ENCODE assay signal across 10 mouse cellular contexts in the genomic region with DNA sequence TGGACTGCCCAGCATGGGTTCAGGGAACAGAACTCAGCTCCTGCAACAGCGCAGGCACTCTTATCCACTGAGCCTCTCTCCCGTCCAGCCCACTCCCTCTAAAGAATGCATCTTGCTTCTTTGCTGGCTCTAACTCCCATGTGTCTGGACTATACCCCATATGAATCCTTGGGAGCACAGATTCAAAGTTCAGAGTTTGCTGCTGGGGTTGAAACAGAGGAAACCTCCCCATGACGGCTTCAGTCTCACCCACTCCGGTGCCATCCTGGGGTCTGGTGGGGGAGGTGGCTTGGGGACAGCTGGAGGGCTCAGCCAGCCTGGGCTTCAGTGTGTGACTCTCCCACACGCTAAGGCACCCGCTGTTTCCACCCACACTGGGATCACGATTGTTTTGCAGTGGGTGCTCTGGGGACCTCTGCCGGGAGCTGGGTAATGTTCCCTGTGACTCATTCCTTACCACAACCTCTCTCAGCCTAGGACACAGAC. TPM values are rescaled to one million over a fixed set of nuclear protein-coding genes. Genes with fewer than 3 reads are reported as not detected.
DNase-seq lines count a peak whose midpoint lies in the region; ATAC-seq and TF ChIP-seq lines count a peak whose summit lies in the region.
"Had no signal": no experiment of that assay in that cellular context is flagged by ENCODE, and none has a peak within 500 bp of the region (broad histone marks: within the 10 kb centered on the region; RNA-seq: fewer than 3 reads in every experiment).

No protein-coding gene starts in this region.

- POLR2A ChIA-PET in Patski (lab: Charles Lee) = no interaction called here

- ATAC-seq in forebrain, embryonic 11.5 days (replicated peaks; ENCODE audit: low FRiP score) = no peak
- peak; percentile 94 for ATAC-seq in Patski
- no peak for ATAC-seq in megakaryocyte, adult 5-6 weeks (ENCODE audit: poor library complexity, severe bottlenecking)

- peaks cover 17% of the 10 kb centered on the region for H3K4me1 ChIP-seq in forebrain, embryonic 10.5 days
- no peaks in the 10 kb centered on the region for H3K4me1 ChIP-seq in forebrain, embryonic 11.5 days (replicated peaks; ENCODE audit: control insufficient read depth, insufficient read depth, low read length)
- H3K4me1 ChIP-seq in kidney, adult 2 months (ENCODE audit: control insufficient read depth, insufficient read depth, low read length) = no peaks in the 10 kb centered on the region
- H3K4me1 ChIP-seq: heart, embryonic 13.5 days had no signal

- TF ChIP-seq CTCF in Patski (IDR thresholded peaks at IDR 0.05) = peak; percentile 19
- 0 out of 2 replicates have a peak, but pooled peaks have one; percentile 7 for TF ChIP-seq CTCF in kidney, adult 2 months (conservative IDR thresholded peaks at IDR 0.05; ENCODE audit: insufficient read depth, insufficient read length, low read depth, low read length)

- H3K36me3 ChIP-seq in forebrain, embryonic 10.5 days (replicated peaks) = no peaks in the 10 kb centered on the region
- no peaks in the 10 kb centered on the region for H3K36me3 ChIP-seq in forebrain, embryonic 11.5 days (ENCODE audit: control insufficient read depth, insufficient read depth, low read length)
- H3K36me3 ChIP-seq in kidney, adult 2 months (ENCODE audit: control insufficient read depth, insufficient read depth, low read length) = no peaks in the 10 kb centered on the region
- H3K36me3 ChIP-seq: heart, embryonic 13.5 days had no signal

- no peak overlapping the region for H3K4me2 ChIP-seq in forebrain, embryonic 11.5 days (ENCODE audit: low read depth, low read length, severe bottlenecking)
- H3K4me2 ChIP-seq: heart, embryonic 13.5 days had no signal

- CTCF ChIA-PET in Patski (lab: Charles Lee) = interaction anchor here (1.1 to 2.3 kb wide), 2 partner anchors 9 to 11 kb away, joined by 3 to 11 read pairs; no protein-coding TSS in a partner anchor

- no peak for DNase-seq in forebrain, embryonic 10.5 days (ENCODE audit: extremely low spot score, low spot score)
- DNase-seq in forebrain, embryonic 11.5 days (ENCODE audit: low spot score) = no peak
- DNase-seq in Patski (ENCODE audit: low read depth, low spot score) = no peak
- peak; percentile 54 for DNase-seq in kidney, adult 2 months
- peak; percentile 55 to 85 for DNase-seq in left cerebral cortex, postnatal 14 days (ENCODE audit: low spot score in 2 of 2)
- DNase-seq in heart, postnatal 4 days = no peak
- no peak for DNase-seq in MN1 (ENCODE audit: low spot score)

- 52% methylated on average over 8 of the region's 8 CpGs for WGBS in forebrain, embryonic 10.5 days
- WGBS in forebrain, embryonic 11.5 days = 53% methylated on average over 8 of the region's 8 CpGs
- 44% methylated on average over 8 of the region's 8 CpGs for WGBS in kidney, adult 2 months

- intact Hi-C loops in left cerebral cortex, postnatal 14 days (cut with DNase I) = no loop called here

- H3K9ac ChIP-seq in forebrain, embryonic 11.5 days (ENCODE audit: low read length) = no peak overlapping the region
- H3K9ac ChIP-seq: heart, embryonic 13.5 days; liver, embryonic 14.5 days had no signal

- peak overlapping the region; percentile 72 for H3K27ac ChIP-seq in forebrain, embryonic 10.5 days
- no peak overlapping the region for H3K27ac ChIP-seq in forebrain, embryonic 11.5 days (ENCODE audit: low read depth, low read length)
- no peak overlapping the region for H3K27ac ChIP-seq in kidney, adult 2 months (ENCODE audit: insufficient read depth, low read depth, low read length)
- H3K27ac ChIP-seq: heart, embryonic 13.5 days; liver, embryonic 14.5 days had no signal

- no peak overlapping the region for H3K4me3 ChIP-seq in forebrain, embryonic 10.5 days
- H3K4me3 ChIP-seq in forebrain, embryonic 11.5 days (ENCODE audit: low read depth, low read length) = no peak overlapping the region
- H3K4me3 ChIP-seq in kidney, adult 2 months (ENCODE audit: insufficient read depth, low read depth, low read length) = no peak overlapping the region
- H3K4me3 ChIP-seq: heart, embryonic 13.5 days had no signal

- H3K27me3 ChIP-seq in forebrain, embryonic 10.5 days (ENCODE audit: poor library complexity, severe bottlenecking) = no peaks in the 10 kb centered on the region
- H3K27me3 ChIP-seq in forebrain, embryonic 11.5 days (ENCODE audit: control insufficient read depth, insufficient read depth, low read length) = no peaks in the 10 kb centered on the region
- H3K27me3 ChIP-seq in Patski = no peaks in the 10 kb centered on the region
- no peaks in the 10 kb centered on the region for H3K27me3 ChIP-seq in kidney, adult 2 months (replicated peaks; ENCODE audit: control insufficient read depth, insufficient read depth, low read length)
- H3K27me3 ChIP-seq: heart, embryonic 13.5 days had no signal

- TF ChIP-seq POLR2A in kidney, adult 2 months (IDR thresholded peaks at IDR 0.05; ENCODE audit: low read depth, low read length) = no peak

- no peaks in the 10 kb centered on the region for H3K9me3 ChIP-seq in forebrain, embryonic 10.5 days
- H3K9me3 ChIP-seq in forebrain, embryonic 11.5 days (ENCODE audit: control insufficient read depth, low read length) = no peaks in the 10 kb centered on the region
- H3K9me3 ChIP-seq: heart, embryonic 13.5 days had no signal

- in situ Hi-C loops in Patski (cut with MboI; ENCODE audit: low pct_unique_long_range_greater_than_20kb) = no loop called here

RNA-seq across cellular contexts. Expression of gene Chgb, which starts 39.2 kb away (rescaled TPM):
- 0.91 and 1.9 TPM in 2 replicates for polyA plus RNA-seq in forebrain, embryonic 10.5 days (2016; fragmentation: Nextera tagmentation; extraction: Ambion mirVana)
- polyA plus RNA-seq in forebrain, embryonic 11.5 days (2014; fragmentation: Nextera tagmentation; extraction: Ambion mirVana) = 5.9 TPM in 2 replicates
- polyA plus RNA-seq in Patski (2021) = 0.22 TPM
- polyA plus RNA-seq in kidney, adult 2 months (2012; rRNA removed) = 0.04 and 0.19 TPM in 2 replicates
- 100 to 1,000 TPM; 230 to 242 TPM for total RNA-seq in left cerebral cortex, postnatal 14 days (2021)
- total RNA-seq in heart, postnatal 4 days (2021) = under 1 TPM; 0.29 to 0.33 TPM
- total RNA-seq in megakaryocyte, adult 5-6 weeks (2015) = not detected in 2 replicates
- total RNA-seq in megakaryocyte, adult 5-6 weeks (2017) = not detected in 2 replicates

RNA-seq across cellular contexts. Expression of gene Shld1, which starts 55.2 kb away (rescaled TPM):
- polyA plus RNA-seq in forebrain, embryonic 10.5 days (2016; fragmentation: Nextera tagmentation; extraction: Ambion mirVana) = 15.1 and 16.0 TPM in 2 replicates
- 17.6 and 18.4 TPM in 2 replicates for polyA plus RNA-seq in forebrain, embryonic 11.5 days (2014; fragmentation: Nextera tagmentation; extraction: Ambion mirVana)
- 6.2 TPM for polyA plus RNA-seq in Patski (2021)
- polyA plus RNA-seq in kidney, adult 2 months (2012; rRNA removed) = 12.9 and 15.3 TPM in 2 replicates
- 1 to 10 TPM; 7.3 to 9.8 TPM for total RNA-seq in left cerebral cortex, postnatal 14 days (2021)
- total RNA-seq in heart, postnatal 4 days (2021) = 1 to 10 TPM; 5.3 to 7.4 TPM
- total RNA-seq in megakaryocyte, adult 5-6 weeks (2015) = 15.7 and 16.0 TPM in 2 replicates
- 5.9 and 12.5 TPM in 2 replicates for total RNA-seq in megakaryocyte, adult 5-6 weeks (2017)

Comparison
In these comparisons a context has a peak if more than half of its experiments do, and no peak if none do; other contexts are left out.
1. DNase-seq: peak in kidney, adult 2 months (single experiment) and left cerebral cortex, postnatal 14 days (2 of 2); none in forebrain, embryonic 10.5 days (single experiment), forebrain, embryonic 11.5 days (single experiment), Patski (single experiment), heart, postnatal 4 days (single experiment) and MN1 (single experiment).